Mouse (Mus musculus): ENCODE results near the gene Arhgap24. TPM values are rescaled to one million over a fixed set of nuclear protein-coding genes. Genes with fewer than 3 reads are reported as not detected.
"Not testable (repeated sequence)": the region's sequence is repeated elsewhere in the genome, so short reads cannot be mapped to it uniquely, and the experiment has no call there.

Arhgap24 gene
- polyA plus RNA-seq, 1 experiment = 152 TPM

GRCm38 (mm10) chr5:102853750-102854149 lies 372.6 kb downstream of the Arhgap24 start:
- no peak for TF ChIP-seq POLR2A (IDR thresholded peaks at IDR 0.05; ENCODE audit: low read depth, low read length)
- TF ChIP-seq CTCF (conservative IDR thresholded peaks at IDR 0.05; ENCODE audit: insufficient read depth, insufficient read length, low read depth, low read length) = no peak; the same call in 1 of the 2 replicates
- no peak for DNase-seq
- H3K4me1 ChIP-seq (ENCODE audit: control insufficient read depth, insufficient read depth, low read length) = peaks cover 26% of the 10 kb centered on the region
- peak overlapping the region; percentile 13 for H3K27ac ChIP-seq (ENCODE audit: insufficient read depth, low read depth, low read length)
- H3K4me3 ChIP-seq (ENCODE audit: insufficient read depth, low read depth, low read length) = no peak overlapping the region
- H3K36me3 ChIP-seq (ENCODE audit: control insufficient read depth, insufficient read depth, low read length) = no peaks in the 10 kb centered on the region; the same call in 1 of the 2 replicates
- WGBS = 29% methylated on average over 1 of the region's 1 CpGs
- H3K27me3 ChIP-seq (replicated peaks; ENCODE audit: control insufficient read depth, insufficient read depth, low read length) = no peaks in the 10 kb centered on the region

DNA sequence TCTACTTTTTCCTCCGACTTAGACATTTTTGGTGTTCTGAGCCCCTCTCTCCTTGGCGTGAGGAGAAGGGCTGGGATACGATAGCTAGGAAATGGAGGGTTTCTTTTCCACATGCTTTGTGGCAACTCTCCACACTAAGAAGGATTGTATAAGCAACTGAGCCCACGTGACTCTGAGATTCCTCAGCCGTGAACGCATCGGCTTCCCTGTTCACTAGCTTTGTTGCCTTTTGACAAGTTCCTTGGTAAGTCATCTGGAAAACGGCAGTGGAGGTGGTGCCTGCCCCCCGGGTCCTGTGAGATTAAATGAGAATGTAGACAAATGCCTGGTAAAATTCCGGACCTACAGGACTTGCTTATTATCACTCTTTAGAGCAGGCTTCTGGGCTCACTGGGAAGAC lies 374.6 kb downstream of the Arhgap24 start:
- peak overlapping the region; percentile 48 for H3K27ac ChIP-seq (ENCODE audit: insufficient read depth, low read depth, low read length)
- peaks cover 2% of the 10 kb centered on the region; the same call in 1 of the 2 replicates for H3K36me3 ChIP-seq (ENCODE audit: control insufficient read depth, insufficient read depth, low read length)
- WGBS = 28% methylated on average over 10 of the region's 10 CpGs
- no peak overlapping the region for H3K4me3 ChIP-seq (ENCODE audit: insufficient read depth, low read depth, low read length)
- peaks cover 18% of the 10 kb centered on the region for H3K4me1 ChIP-seq (ENCODE audit: control insufficient read depth, insufficient read depth, low read length)
- DNase-seq = peak; percentile 80
- no peak for TF ChIP-seq CTCF (conservative IDR thresholded peaks at IDR 0.05; ENCODE audit: insufficient read depth, insufficient read length, low read depth, low read length)
- no peak for TF ChIP-seq POLR2A (IDR thresholded peaks at IDR 0.05; ENCODE audit: low read depth, low read length)
- H3K27me3 ChIP-seq (replicated peaks; ENCODE audit: control insufficient read depth, insufficient read depth, low read length) = no peaks in the 10 kb centered on the region

DNA sequence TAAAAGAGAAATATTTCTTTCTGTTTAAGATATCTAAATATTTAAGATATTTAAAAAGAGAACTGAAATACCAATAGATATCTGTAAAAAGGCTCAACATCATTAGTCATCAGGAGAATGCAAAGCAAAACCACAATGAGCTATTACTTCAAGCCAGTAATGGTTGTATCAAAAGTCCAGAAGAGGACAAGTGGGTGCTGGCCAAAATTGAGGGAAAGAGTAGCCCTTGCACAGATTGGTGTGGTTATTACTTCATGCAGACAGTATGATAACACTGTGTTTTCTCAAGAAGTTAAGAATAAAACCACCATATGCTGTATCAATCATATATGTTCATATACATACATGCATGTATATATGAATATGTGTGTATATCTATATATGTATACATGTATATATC lies 376.9 kb downstream of the Arhgap24 start:
- Histone ChIP-seq H3K36me3 (ENCODE audit: control insufficient read depth, insufficient read depth, low read length) (peaks cover 4% of the 10 kb centered on the region; the same call in 1 of the 2 replicates), H3K4me1 (ENCODE audit: control insufficient read depth, insufficient read depth, low read length) (peaks cover 13% of the 10 kb centered on the region), H3K27me3 (replicated peaks; ENCODE audit: control insufficient read depth, insufficient read depth, low read length) (no peaks in the 10 kb centered on the region), H3K27ac (ENCODE audit: insufficient read depth, low read depth, low read length) (no peak overlapping the region), H3K4me3 (ENCODE audit: insufficient read depth, low read depth, low read length) (no peak overlapping the region)
- TF ChIP-seq POLR2A (IDR thresholded peaks at IDR 0.05; ENCODE audit: low read depth, low read length) (no peak), CTCF (conservative IDR thresholded peaks at IDR 0.05; ENCODE audit: insufficient read depth, insufficient read length, low read depth, low read length) (no peak)
- no peak for DNase-seq

DNA sequence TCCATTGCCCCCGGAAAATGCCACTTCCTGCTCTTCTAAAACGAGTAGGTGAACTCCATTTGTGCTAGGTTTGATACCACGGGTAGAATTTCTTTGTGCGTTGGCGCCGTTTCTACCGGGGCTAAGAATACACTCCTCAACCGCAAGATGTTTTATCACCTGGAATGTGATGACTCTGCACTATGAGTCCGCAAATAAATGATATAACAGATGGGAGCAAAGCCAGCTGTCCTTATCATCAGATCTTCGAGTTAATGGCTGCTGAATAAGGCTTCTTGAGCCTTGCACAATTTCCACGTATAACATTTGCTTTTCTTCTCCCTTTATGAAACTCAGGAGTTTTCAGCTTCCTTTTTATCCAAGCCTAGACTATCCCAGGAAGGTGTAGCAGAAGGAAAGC lies 378.6 kb downstream of the Arhgap24 start:
- Histone ChIP-seq H3K27ac (ENCODE audit: insufficient read depth, low read depth, low read length) (peak overlapping the region; percentile 31), H3K4me1 (ENCODE audit: control insufficient read depth, insufficient read depth, low read length) (peaks cover 13% of the 10 kb centered on the region), H3K27me3 (replicated peaks; ENCODE audit: control insufficient read depth, insufficient read depth, low read length) (no peaks in the 10 kb centered on the region), H3K4me3 (ENCODE audit: insufficient read depth, low read depth, low read length) (no peak overlapping the region), H3K36me3 (ENCODE audit: control insufficient read depth, insufficient read depth, low read length) (peaks cover 6% of the 10 kb centered on the region; the same call in 1 of the 2 replicates)
- DNase-seq = peak; percentile 56
- TF ChIP-seq CTCF (conservative IDR thresholded peaks at IDR 0.05; ENCODE audit: insufficient read depth, insufficient read length, low read depth, low read length) (no peak), POLR2A (IDR thresholded peaks at IDR 0.05; ENCODE audit: low read depth, low read length) (no peak)
- WGBS = 37% methylated on average over 11 of the region's 11 CpGs

DNA sequence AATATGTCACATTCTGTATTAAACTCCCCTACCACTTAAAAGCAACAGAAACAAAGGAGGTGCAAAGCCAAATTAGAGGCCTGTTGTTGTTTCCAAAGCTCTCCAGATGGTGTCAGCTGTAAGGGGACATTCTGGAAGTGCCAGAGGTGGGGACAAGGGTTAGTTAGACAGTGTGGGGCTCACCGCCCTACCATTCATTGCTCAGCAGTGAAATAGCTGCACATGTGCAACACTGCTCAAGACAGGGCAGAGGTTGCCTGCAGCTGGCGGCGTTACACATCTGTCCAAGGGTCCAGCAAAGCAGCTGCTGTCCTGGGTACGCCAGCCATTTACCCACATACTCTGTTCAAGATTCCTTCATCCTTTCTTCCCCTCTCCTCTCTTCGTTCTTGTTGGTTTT lies 387.0 kb downstream of the Arhgap24 start:
- peak overlapping the region; percentile 13 for H3K27ac ChIP-seq (ENCODE audit: insufficient read depth, low read depth, low read length)
- DNase-seq = peak; percentile 54
- TF ChIP-seq CTCF (conservative IDR thresholded peaks at IDR 0.05; ENCODE audit: insufficient read depth, insufficient read length, low read depth, low read length) (no peak), POLR2A (IDR thresholded peaks at IDR 0.05; ENCODE audit: low read depth, low read length) (no peak)
- WGBS = 29% methylated on average over 5 of the region's 5 CpGs
- no peaks in the 10 kb centered on the region for H3K27me3 ChIP-seq (replicated peaks; ENCODE audit: control insufficient read depth, insufficient read depth, low read length)
- peaks cover 14% of the 10 kb centered on the region for H3K4me1 ChIP-seq (ENCODE audit: control insufficient read depth, insufficient read depth, low read length)
- H3K36me3 ChIP-seq (ENCODE audit: control insufficient read depth, insufficient read depth, low read length) = peaks cover 6% of the 10 kb centered on the region; the same call in 1 of the 2 replicates
- H3K4me3 ChIP-seq (ENCODE audit: insufficient read depth, low read depth, low read length) = no peak overlapping the region

DNA sequence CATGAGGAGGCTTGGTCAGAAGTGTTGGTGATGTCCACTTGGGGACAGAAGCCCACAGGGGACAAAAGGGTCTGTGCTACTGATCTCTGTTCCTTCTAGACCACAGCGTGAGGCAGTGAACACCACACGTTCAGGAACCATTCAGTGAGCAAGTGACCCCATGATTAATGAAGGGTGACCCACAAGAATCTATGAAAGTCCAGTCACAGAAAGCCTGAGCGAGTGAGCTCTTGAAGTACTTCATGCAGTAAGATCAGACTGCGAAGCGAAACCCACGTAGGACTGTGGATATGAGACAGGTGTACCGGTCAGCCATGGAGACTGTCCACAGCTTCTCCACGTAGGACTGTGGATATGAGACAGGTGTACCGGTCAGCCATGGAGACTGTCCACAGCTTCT lies 391.8 kb downstream of the Arhgap24 start:
- not testable (repeated sequence) for H3K27me3 ChIP-seq (replicated peaks; ENCODE audit: control insufficient read depth, insufficient read depth, low read length); H3K4me3 ChIP-seq (ENCODE audit: insufficient read depth, low read depth, low read length); H3K36me3 ChIP-seq (ENCODE audit: control insufficient read depth, insufficient read depth, low read length)
- WGBS = 47% methylated on average over 9 of the region's 9 CpGs
- H3K4me1 ChIP-seq (ENCODE audit: control insufficient read depth, insufficient read depth, low read length) = peaks cover 17% of the 10 kb centered on the region
- H3K27ac ChIP-seq (ENCODE audit: insufficient read depth, low read depth, low read length) = peak overlapping the region; percentile 61
- peak; percentile 61 for DNase-seq

- peaks cover 14% of the 10 kb centered on the region for H3K4me1 ChIP-seq (ENCODE audit: control insufficient read depth, insufficient read depth, low read length)
- TF ChIP-seq CTCF (conservative IDR thresholded peaks at IDR 0.05; ENCODE audit: insufficient read depth, insufficient read length, low read depth, low read length) = peak; percentile 37
- no peak for TF ChIP-seq POLR2A (IDR thresholded peaks at IDR 0.05; ENCODE audit: low read depth, low read length)
- H3K27ac ChIP-seq (ENCODE audit: insufficient read depth, low read depth, low read length) = peak overlapping the region; percentile 73
- no peak overlapping the region for H3K4me3 ChIP-seq (ENCODE audit: insufficient read depth, low read depth, low read length)
- WGBS = 34% methylated on average over 11 of the region's 11 CpGs
- peak; percentile 87 for DNase-seq
- H3K36me3 ChIP-seq (ENCODE audit: control insufficient read depth, insufficient read depth, low read length) = peaks cover 4% of the 10 kb centered on the region; the same call in 1 of the 2 replicates
- no peaks in the 10 kb centered on the region for H3K27me3 ChIP-seq (replicated peaks; ENCODE audit: control insufficient read depth, insufficient read depth, low read length)
Observed at GRCm38 (mm10) chr5:102874605-102875298, 393.6 kb downstream of the Arhgap24 start.

Data from kidney, adult 2 months (tissue).